ENCODE assay signal across 7 mouse cellular contexts in the genomic region with DNA sequence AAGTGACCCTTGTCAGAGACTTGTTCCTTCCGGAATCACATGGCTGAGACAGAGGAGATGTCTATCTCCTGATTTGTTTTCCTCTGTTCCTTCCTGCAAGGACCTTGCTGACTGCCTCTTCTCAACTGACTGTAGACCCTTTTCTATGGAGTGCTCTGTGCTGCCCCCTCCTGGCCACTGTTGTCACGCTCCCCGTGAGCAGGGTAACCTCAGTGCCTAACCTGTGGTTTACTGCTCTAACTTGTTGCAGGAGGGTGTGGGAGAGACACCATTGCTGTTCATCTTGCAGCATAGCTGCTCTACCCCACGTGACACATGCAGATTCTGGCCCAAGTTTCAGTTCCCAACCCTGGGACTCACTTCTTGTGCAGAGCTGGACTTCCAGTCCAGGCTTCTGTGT. TPM values are rescaled to one million over a fixed set of nuclear protein-coding genes. Genes with fewer than 3 reads are reported as not detected.
DNase-seq lines count a peak whose midpoint lies in the region; ATAC-seq and TF ChIP-seq lines count a peak whose summit lies in the region.

No protein-coding gene starts in this region.

- H3K4me3 ChIP-seq in spleen, adult 2 months (ENCODE audit: extremely low read depth, insufficient read depth, insufficient read length) = no peak overlapping the region

- H3K27me3 ChIP-seq in spleen, adult 2 months (ENCODE audit: control insufficient read depth, insufficient read depth, low read length) = no peaks in the 10 kb centered on the region

- 7% methylated on average over 4 of the region's 4 CpGs for WGBS in spleen, adult 2 months

- DNase-seq in WW6 (ENCODE audit: low read depth, low spot score) = peak; percentile 72
- DNase-seq in cerebellum, adult 18-20 months = peak; percentile 74 to 78
- peak; percentile 70 to 73 for DNase-seq in frontal cortex, postnatal 25 days (ENCODE audit: low spot score in 2 of 2)
- peak; percentile 56 for DNase-seq in hindlimb bud, embryonic 11.5 days (ENCODE audit: extremely low spot score, low read depth, low spot score)
- DNase-seq in left cerebral cortex, adult 18-20 months (ENCODE audit: low spot score in 2 of 2) = peak; percentile 72 to 87
- peak; percentile 59 to 88 for DNase-seq in spleen, adult 2 months (ENCODE audit: low read depth in 1 of 2, low spot score in 2 of 2)

- peak; percentile 86 for ATAC-seq in megakaryocyte progenitor cell, adult 5-6 weeks (replicated peaks; ENCODE audit: poor library complexity)

- peak; percentile 94; the same call in 1 of the 2 replicates for TF ChIP-seq CTCF in spleen, adult 2 months (IDR thresholded peaks at IDR 0.05; ENCODE audit: extremely low read depth, insufficient read depth, insufficient read length, insufficient replicate concordance)

- TF ChIP-seq POLR2A in spleen, adult 2 months (IDR thresholded peaks at IDR 0.05; ENCODE audit: low read depth, low read length) = no peak

- peaks cover 22% of the 10 kb centered on the region for H3K36me3 ChIP-seq in spleen, adult 2 months (ENCODE audit: control insufficient read depth, insufficient read depth, low read length)

- 0 out of 2 replicates have a peak overlapping the region, but pooled peaks have one; percentile 1 for H3K27ac ChIP-seq in spleen, adult 2 months (ENCODE audit: insufficient read depth, low read length)

- H3K4me1 ChIP-seq in spleen, adult 2 months (ENCODE audit: control insufficient read depth, insufficient read depth, insufficient read length) = peaks cover 9% of the 10 kb centered on the region; the same call in 1 of the 2 replicates

RNA-seq across cellular contexts. Expression of a gene that starts 15.6 kb away (rescaled TPM):
- 10 to 100 TPM; 70.1 to 80.2 TPM for total RNA-seq in left cerebral cortex, adult 18-20 months (2021)
- total RNA-seq in megakaryocyte progenitor cell, adult 5-6 weeks (2015) = 21.3 and 24.4 TPM in 2 replicates
- total RNA-seq in megakaryocyte progenitor cell, adult 5-6 weeks (2017) = 108 and 112 TPM in 2 replicates
- polyA plus RNA-seq in spleen, adult 2 months (2012; rRNA removed) = 24.3 and 27.4 TPM in 2 replicates

RNA-seq across cellular contexts. Expression of a gene that starts 38.4 kb away (rescaled TPM):
- not detected for total RNA-seq in left cerebral cortex, adult 18-20 months (2021)
- total RNA-seq in megakaryocyte progenitor cell, adult 5-6 weeks (2015) = 0.32 TPM in 1 of 2 replicates, not detected in the other
- total RNA-seq in megakaryocyte progenitor cell, adult 5-6 weeks (2017) = 0.17 and 2.2 TPM in 2 replicates
- 0.54 TPM in 1 of 2 replicates, not detected in the other for polyA plus RNA-seq in spleen, adult 2 months (2012; rRNA removed)

RNA-seq across cellular contexts. Expression of a gene that starts 43.0 kb away (rescaled TPM):
- total RNA-seq in left cerebral cortex, adult 18-20 months (2021) = 10 to 100 TPM; 23.5 to 25.4 TPM
- 4.9 and 10.8 TPM in 2 replicates for total RNA-seq in megakaryocyte progenitor cell, adult 5-6 weeks (2015)
- 20.9 and 30.4 TPM in 2 replicates for total RNA-seq in megakaryocyte progenitor cell, adult 5-6 weeks (2017)
- 42.4 and 56.2 TPM in 2 replicates for polyA plus RNA-seq in spleen, adult 2 months (2012; rRNA removed)

RNA-seq across cellular contexts. Expression of a gene that starts 57.5 kb away (rescaled TPM):
- 10 to 100 TPM; 35.3 to 46.6 TPM for total RNA-seq in left cerebral cortex, adult 18-20 months (2021)
- total RNA-seq in megakaryocyte progenitor cell, adult 5-6 weeks (2015) = 14.1 and 22.7 TPM in 2 replicates
- 10.8 and 12.2 TPM in 2 replicates for total RNA-seq in megakaryocyte progenitor cell, adult 5-6 weeks (2017)
- 18.7 and 19.3 TPM in 2 replicates for polyA plus RNA-seq in spleen, adult 2 months (2012; rRNA removed)

RNA-seq across cellular contexts. Expression of a gene that starts 59.3 kb away (rescaled TPM):
- total RNA-seq in left cerebral cortex, adult 18-20 months (2021) = 10 to 100 TPM; 62.7 to 66.2 TPM
- total RNA-seq in megakaryocyte progenitor cell, adult 5-6 weeks (2015) = 113 and 148 TPM in 2 replicates
- 157 and 159 TPM in 2 replicates for total RNA-seq in megakaryocyte progenitor cell, adult 5-6 weeks (2017)
- polyA plus RNA-seq in spleen, adult 2 months (2012; rRNA removed) = 80.0 and 81.8 TPM in 2 replicates
